8 mouse cellular contexts compared by ENCODE assay signal in genomic region chr14:20347991-20348541, GRCm38 (mm10). TPM values are rescaled to one million over a fixed set of nuclear protein-coding genes. Genes with fewer than 3 reads are reported as not detected.
DNase-seq lines count a peak whose midpoint lies in the region; ATAC-seq lines count a peak whose summit lies in the region.

Gene Ecd, minus strand, starts transcription at chr14:20348121.
Gene Fam149b, plus strand, starts transcription at chr14:20348162.

- H3K79me2 ChIP-seq in macrophage (ENCODE audit: inconsistent target), result peaks cover 51% of the 10 kb centered on the region

- DNase-seq in WW6 (ENCODE audit: low read depth, low spot score), result peak; percentile 87
- peak; percentile 83 to 91 for DNase-seq in cerebellum, postnatal 4 days (ENCODE audit: low spot score in 2 of 2)
- DNase-seq in gastrocnemius, adult 18-20 months (ENCODE audit: low spot score), result peak; percentile 96
- peak; percentile 91 to 92 for DNase-seq in left cerebral cortex, adult 18-20 months (ENCODE audit: low spot score in 2 of 2)
- DNase-seq in right cerebral cortex, adult 18-20 months, result peak; percentile 92
- peak; percentile 66 for DNase-seq in urinary bladder, postnatal 10 days (ENCODE audit: low spot score)

- ATAC-seq in hindbrain, embryonic 16.5 days, result peak; percentile 99

- H3K9ac ChIP-seq in hindbrain, embryonic 16.5 days (ENCODE audit: low read depth, low read length), result peak within 1 kb of the TSS; percentile 87

- peak within 1 kb of the TSS; percentile 81 for H3K4me3 ChIP-seq in hindbrain, embryonic 16.5 days (ENCODE audit: low read length)
- peak within 1 kb of the TSS; percentile 90 for H3K4me3 ChIP-seq in macrophage (ENCODE audit: inconsistent target)

- no peaks in the 10 kb centered on the region for H3K9me3 ChIP-seq in hindbrain, embryonic 16.5 days (ENCODE audit: control insufficient read depth, low read length)

- no peaks in the 10 kb centered on the region for H3K27me3 ChIP-seq in hindbrain, embryonic 16.5 days (replicated peaks; ENCODE audit: control insufficient read depth, insufficient read depth, low read length)

- peaks cover 10% of the 10 kb centered on the region for H3K36me3 ChIP-seq in hindbrain, embryonic 16.5 days (ENCODE audit: control insufficient read depth, insufficient read depth, low read length)
- 0 out of 2 replicates have a peak, but pooled peaks cover 12% of the 10 kb centered on the region for H3K36me3 ChIP-seq in macrophage (ENCODE audit: inconsistent target)

- H3K4me1 ChIP-seq in hindbrain, embryonic 16.5 days (ENCODE audit: control insufficient read depth, insufficient read depth, low read depth, low read length), result peaks cover 15% of the 10 kb centered on the region

- H3K27ac ChIP-seq in hindbrain, embryonic 16.5 days (ENCODE audit: low read depth, low read length), result peak within 1 kb of the TSS; percentile 88
- peak within 1 kb of the TSS; percentile 75 for H3K27ac ChIP-seq in macrophage

- H3K4me2 ChIP-seq in hindbrain, embryonic 16.5 days (ENCODE audit: low read length), result peak within 1 kb of the TSS; percentile 93

- WGBS in hindbrain, embryonic 16.5 days, result under 1% methylated on average over 40 of the region's 42 CpGs
- 3% methylated on average over 42 of the region's 42 CpGs for WGBS in macrophage (ENCODE audit: missing documents)

RNA-seq across cellular contexts. Expression of gene Ecd, which starts in this region (rescaled TPM):
- 10 to 100 TPM; 33.1 to 36.1 TPM for total RNA-seq in gastrocnemius, adult 18-20 months (2021)
- 46.5 and 52.5 TPM in 2 replicates for polyA plus RNA-seq in hindbrain, embryonic 16.5 days (2015; fragmentation: Nextera tagmentation; extraction: Ambion mirVana)
- total RNA-seq in left cerebral cortex, adult 18-20 months (2021), result 10 to 100 TPM; 32.4 to 39.2 TPM
- 10 to 100 TPM in 23 of 26 experiments, 1 to 10 TPM in 3; 7.9 to 50.2 (median 26.4) TPM for total RNA-seq in macrophage (2018; cell fraction: chromatin; rRNA removed)
- total RNA-seq in macrophage (2018; cell fraction: cytosol; rRNA removed), result 10 to 100 TPM; 15.2 to 29.3 (median 23.4) TPM
- total RNA-seq in macrophage (2018; cell fraction: nucleus; rRNA removed), result 10 to 100 TPM in 23 of 26 experiments, 1 to 10 TPM in 3; 6.6 to 37.6 (median 20.1) TPM
- 20.4 to 33.9 TPM (median 25.3 TPM) in 3 replicates for polyA plus RNA-seq in macrophage (2018)

RNA-seq across cellular contexts. Expression of gene Fam149b, which starts in this region (rescaled TPM):
- 10 to 100 TPM; 19.8 to 21.3 TPM for total RNA-seq in gastrocnemius, adult 18-20 months (2021)
- 40.1 and 40.4 TPM in 2 replicates for polyA plus RNA-seq in hindbrain, embryonic 16.5 days (2015; fragmentation: Nextera tagmentation; extraction: Ambion mirVana)
- total RNA-seq in left cerebral cortex, adult 18-20 months (2021), result 10 to 100 TPM; 41.9 to 51.4 TPM
- 100 to 1,000 TPM in 1 of 26 experiments, 10 to 100 TPM in 25; 10.9 to 101 (median 48.3) TPM for total RNA-seq in macrophage (2018; cell fraction: chromatin; rRNA removed)
- 10 to 100 TPM; 11.6 to 25.2 (median 17.8) TPM for total RNA-seq in macrophage (2018; cell fraction: cytosol; rRNA removed)
- 10 to 100 TPM in 23 of 26 experiments, 1 to 10 TPM in 3; 7.6 to 75.4 (median 23.7) TPM for total RNA-seq in macrophage (2018; cell fraction: nucleus; rRNA removed)
- 17.1 to 22.7 TPM (median 22.6 TPM) in 3 replicates for polyA plus RNA-seq in macrophage (2018)

Comparison
In these comparisons a context has a peak if more than half of its experiments do, and no peak if none do; other contexts are left out.
1. Peak in every context shown above with its lines: DNase-seq, ATAC-seq, H3K4me3 ChIP-seq and H3K27ac ChIP-seq.